Mouse (Mus musculus): ENCODE measurements around the gene Ganc. TPM values are rescaled to one million over a fixed set of nuclear protein-coding genes. Genes with fewer than 3 reads are reported as not detected.

The Ganc gene
- polyA plus RNA-seq, 1 experiment from 2014 or later: 10.8 TPM

GRCm38 (mm10) chr2:120424386-120424785, 20.7 kb downstream of the Ganc start:
- ATAC-seq (ENCODE audit: low FRiP score, low TSS enrichment): no peak
- no peaks in the 10 kb centered on the region for H3K9me3 ChIP-seq (ENCODE audit: control insufficient read depth, low read length)
- H3K36me3 ChIP-seq (ENCODE audit: control insufficient read depth, insufficient read depth, low read length): no peaks in the 10 kb centered on the region
- H3K4me1 ChIP-seq (ENCODE audit: control insufficient read depth, insufficient read depth, low read length): no peaks in the 10 kb centered on the region
- no peak overlapping the region for H3K4me3 ChIP-seq (ENCODE audit: low read length)
- H3K4me2 ChIP-seq (replicated peaks; ENCODE audit: low read depth, low read length): no peak overlapping the region
- H3K27ac ChIP-seq (ENCODE audit: low read depth, low read length): no peak overlapping the region
- 86% methylated on average over 5 of the region's 5 CpGs for WGBS
- no peaks in the 10 kb centered on the region for H3K27me3 ChIP-seq (ENCODE audit: control insufficient read depth, insufficient read depth, low read length)
- H3K9ac ChIP-seq (ENCODE audit: low read depth, low read length): no peak overlapping the region

- Histone ChIP-seq H3K36me3 (ENCODE audit: control insufficient read depth, insufficient read depth, low read length) (no peaks in the 10 kb centered on the region), H3K27ac (ENCODE audit: low read depth, low read length) (no peak overlapping the region), H3K4me1 (ENCODE audit: control insufficient read depth, insufficient read depth, low read length) (no peaks in the 10 kb centered on the region), H3K9me3 (ENCODE audit: control insufficient read depth, low read length) (no peaks in the 10 kb centered on the region), H3K9ac (ENCODE audit: low read depth, low read length) (no peak overlapping the region), H3K27me3 (ENCODE audit: control insufficient read depth, insufficient read depth, low read length) (no peaks in the 10 kb centered on the region), H3K4me3 (ENCODE audit: low read length) (no peak overlapping the region), H3K4me2 (replicated peaks; ENCODE audit: low read depth, low read length) (no peak overlapping the region)
- no peak for ATAC-seq (ENCODE audit: low FRiP score, low TSS enrichment)
- 94% methylated on average over 1 of the region's 1 CpGs for WGBS
These were observed 40.8 kb downstream of the Ganc start for GRCm38 (mm10) chr2:120444486-120444885.

- no peak overlapping the region for H3K27ac ChIP-seq (ENCODE audit: low read depth, low read length)
- H3K9me3 ChIP-seq (ENCODE audit: control insufficient read depth, low read length): no peaks in the 10 kb centered on the region
- 77% methylated on average over 10 of the region's 10 CpGs for WGBS
- H3K36me3 ChIP-seq (ENCODE audit: control insufficient read depth, insufficient read depth, low read length): no peaks in the 10 kb centered on the region
- no peaks in the 10 kb centered on the region for H3K4me1 ChIP-seq (ENCODE audit: control insufficient read depth, insufficient read depth, low read length)
- no peak overlapping the region for H3K4me2 ChIP-seq (replicated peaks; ENCODE audit: low read depth, low read length)
- no peak for ATAC-seq (ENCODE audit: low FRiP score, low TSS enrichment)
- H3K4me3 ChIP-seq (ENCODE audit: low read length): no peak overlapping the region
- H3K27me3 ChIP-seq (ENCODE audit: control insufficient read depth, insufficient read depth, low read length): no peaks in the 10 kb centered on the region
- H3K9ac ChIP-seq (ENCODE audit: low read depth, low read length): no peak overlapping the region
These were observed 42.7 kb downstream of the Ganc start for GRCm38 (mm10) chr2:120446373-120446772.

GRCm38 (mm10) chr2:120447306-120447705, 43.6 kb downstream of the Ganc start:
- Histone ChIP-seq H3K4me2 (replicated peaks; ENCODE audit: low read depth, low read length) (no peak overlapping the region), H3K9ac (ENCODE audit: low read depth, low read length) (no peak overlapping the region), H3K27ac (ENCODE audit: low read depth, low read length) (no peak overlapping the region), H3K4me3 (ENCODE audit: low read length) (no peak overlapping the region), H3K4me1 (ENCODE audit: control insufficient read depth, insufficient read depth, low read length) (no peaks in the 10 kb centered on the region), H3K27me3 (ENCODE audit: control insufficient read depth, insufficient read depth, low read length) (no peaks in the 10 kb centered on the region), H3K36me3 (ENCODE audit: control insufficient read depth, insufficient read depth, low read length) (no peaks in the 10 kb centered on the region), H3K9me3 (ENCODE audit: control insufficient read depth, low read length) (no peaks in the 10 kb centered on the region)
- no peak for ATAC-seq (ENCODE audit: low FRiP score, low TSS enrichment)
- 98% methylated on average over 1 of the region's 1 CpGs for WGBS

GRCm38 (mm10) chr2:120450724-120451123, 47.0 kb downstream of the Ganc start:
- no peak for ATAC-seq (ENCODE audit: low FRiP score, low TSS enrichment)
- 66% methylated on average over 6 of the region's 6 CpGs for WGBS
- no peak overlapping the region for H3K4me3 ChIP-seq (ENCODE audit: low read length)

GRCm38 (mm10) chr2:120452600-120452999, 48.9 kb downstream of the Ganc start:
- no peak for ATAC-seq (ENCODE audit: low FRiP score, low TSS enrichment)
- no peaks in the 10 kb centered on the region for H3K27me3 ChIP-seq (ENCODE audit: control insufficient read depth, insufficient read depth, low read length)
- WGBS: 58% methylated on average over 4 of the region's 4 CpGs

More at GRCm38 (mm10) chr2:120450724-120451123, 47.0 kb downstream of the Ganc start:
- H3K4me1 ChIP-seq (ENCODE audit: control insufficient read depth, insufficient read depth, low read length): no peaks in the 10 kb centered on the region
- no peak overlapping the region for H3K27ac ChIP-seq (ENCODE audit: low read depth, low read length)
- H3K9ac ChIP-seq (ENCODE audit: low read depth, low read length): no peak overlapping the region
- H3K27me3 ChIP-seq (ENCODE audit: control insufficient read depth, insufficient read depth, low read length): no peaks in the 10 kb centered on the region
- H3K4me2 ChIP-seq (replicated peaks; ENCODE audit: low read depth, low read length): no peak overlapping the region
- H3K36me3 ChIP-seq (ENCODE audit: control insufficient read depth, insufficient read depth, low read length): no peaks in the 10 kb centered on the region
- H3K9me3 ChIP-seq (ENCODE audit: control insufficient read depth, low read length): no peaks in the 10 kb centered on the region

GRCm38 (mm10) chr2:120454987-120455386, 51.3 kb downstream of the Ganc start:
- no peak overlapping the region for H3K4me3 ChIP-seq (ENCODE audit: low read length)
- no peak overlapping the region for H3K9ac ChIP-seq (ENCODE audit: low read depth, low read length)
- no peak overlapping the region for H3K27ac ChIP-seq (ENCODE audit: low read depth, low read length)
- WGBS: 88% methylated on average over 2 of the region's 2 CpGs
- H3K4me1 ChIP-seq (ENCODE audit: control insufficient read depth, insufficient read depth, low read length): no peaks in the 10 kb centered on the region
- ATAC-seq (ENCODE audit: low FRiP score, low TSS enrichment): no peak
- H3K36me3 ChIP-seq (ENCODE audit: control insufficient read depth, insufficient read depth, low read length): no peaks in the 10 kb centered on the region
- no peaks in the 10 kb centered on the region for H3K9me3 ChIP-seq (ENCODE audit: control insufficient read depth, low read length)
- H3K4me2 ChIP-seq (replicated peaks; ENCODE audit: low read depth, low read length): no peak overlapping the region
- H3K27me3 ChIP-seq (ENCODE audit: control insufficient read depth, insufficient read depth, low read length): no peaks in the 10 kb centered on the region

More at GRCm38 (mm10) chr2:120452600-120452999, 48.9 kb downstream of the Ganc start:
- Histone ChIP-seq H3K9ac (ENCODE audit: low read depth, low read length) (no peak overlapping the region), H3K4me3 (ENCODE audit: low read length) (no peak overlapping the region), H3K9me3 (ENCODE audit: control insufficient read depth, low read length) (no peaks in the 10 kb centered on the region), H3K27ac (ENCODE audit: low read depth, low read length) (no peak overlapping the region), H3K36me3 (ENCODE audit: control insufficient read depth, insufficient read depth, low read length) (no peaks in the 10 kb centered on the region), H3K4me1 (ENCODE audit: control insufficient read depth, insufficient read depth, low read length) (no peaks in the 10 kb centered on the region), H3K4me2 (replicated peaks; ENCODE audit: low read depth, low read length) (no peak overlapping the region)

GRCm38 (mm10) chr2:120455719-120456118, 52.0 kb downstream of the Ganc start, which contains the start of gene Capn3:
Gene Capn3 (plus strand): TSS chr2:120456019.
- no peak within 1 kb of the TSS for H3K4me2 ChIP-seq (replicated peaks; ENCODE audit: low read depth, low read length)
- no peaks in the 10 kb centered on the region for H3K9me3 ChIP-seq (ENCODE audit: control insufficient read depth, low read length)
- no peak within 1 kb of the TSS for H3K4me3 ChIP-seq (ENCODE audit: low read length)
- 73% methylated on average over 4 of the region's 4 CpGs for WGBS
- H3K4me1 ChIP-seq (ENCODE audit: control insufficient read depth, insufficient read depth, low read length): no peaks in the 10 kb centered on the region
- H3K36me3 ChIP-seq (ENCODE audit: control insufficient read depth, insufficient read depth, low read length): no peaks in the 10 kb centered on the region
- H3K27me3 ChIP-seq (ENCODE audit: control insufficient read depth, insufficient read depth, low read length): no peaks in the 10 kb centered on the region
- ATAC-seq (ENCODE audit: low FRiP score, low TSS enrichment): no peak
- H3K27ac ChIP-seq (ENCODE audit: low read depth, low read length): no peak within 1 kb of the TSS
- no peak within 1 kb of the TSS for H3K9ac ChIP-seq (ENCODE audit: low read depth, low read length)

GRCm38 (mm10) chr2:120460216-120460615, 56.5 kb downstream of the Ganc start:
- no peaks in the 10 kb centered on the region for H3K9me3 ChIP-seq (ENCODE audit: control insufficient read depth, low read length)
- no peaks in the 10 kb centered on the region for H3K4me1 ChIP-seq (ENCODE audit: control insufficient read depth, insufficient read depth, low read length)
- H3K36me3 ChIP-seq (ENCODE audit: control insufficient read depth, insufficient read depth, low read length): no peaks in the 10 kb centered on the region
- no peak for ATAC-seq (ENCODE audit: low FRiP score, low TSS enrichment)
- H3K4me3 ChIP-seq (ENCODE audit: low read length): no peak overlapping the region
- no peak overlapping the region for H3K4me2 ChIP-seq (replicated peaks; ENCODE audit: low read depth, low read length)
- H3K27me3 ChIP-seq (ENCODE audit: control insufficient read depth, insufficient read depth, low read length): no peaks in the 10 kb centered on the region
- no peak overlapping the region for H3K27ac ChIP-seq (ENCODE audit: low read depth, low read length)
- 80% methylated on average over 4 of the region's 4 CpGs for WGBS
- H3K9ac ChIP-seq (ENCODE audit: low read depth, low read length): no peak overlapping the region
